Mouse (Mus musculus) hindbrain, embryonic 13.5 days (tissue): ENCODE results near the gene Hnrnpab. TPM values are rescaled to one million over a fixed set of nuclear protein-coding genes. Genes with fewer than 3 reads are reported as not detected.

ENCODE experiments used
- ATAC-seq: fragments of 200-750 bp; cut with Nextera tagmentation; 2 replicates; pipeline ENCODE4 v1.8.0; 2017; ENCODE audit warnings: moderate TSS enrichment; ENCODE audit not compliant: low FRiP score
- H3K27ac ChIP-seq: fragments of 300-500 bp; sonication (generic); 2 replicates; pipeline ENCODE4 v1.5.1; 2015; ENCODE audit warnings: inconsistent platforms, mild to moderate bottlenecking, moderate library complexity
- H3K27me3 ChIP-seq: fragments of 300-500 bp; sonication (generic); 2 replicates; pipeline ENCODE4 v1.6.1; 2015; ENCODE audit warnings: mild to moderate bottlenecking, inconsistent platforms
- H3K36me3 ChIP-seq: fragments of 300-500 bp; sonication (generic); 2 replicates; pipeline ENCODE4 v1.6.1; 2015; ENCODE audit warnings: mild to moderate bottlenecking, inconsistent platforms
- H3K4me1 ChIP-seq: fragments of 300-500 bp; sonication (generic); replicated peaks from 2 replicates; pipeline ENCODE4 v1.6.1; 2015; ENCODE audit warnings: inconsistent platforms
- H3K4me2 ChIP-seq: fragments of 300-500 bp; sonication (generic); 2 replicates; pipeline ENCODE4 v1.6.1; 2015; ENCODE audit warnings: inconsistent platforms, mild to moderate bottlenecking, moderate library complexity
- H3K4me3 ChIP-seq: fragments of 300-500 bp; sonication (generic); 2 replicates; pipeline ENCODE4 v1.5.1; 2015; ENCODE audit warnings: mild to moderate bottlenecking, inconsistent platforms
- H3K9ac ChIP-seq: fragments of 300-500 bp; sonication (generic); 2 replicates; pipeline ENCODE4 v1.6.1; 2015; ENCODE audit warnings: mild to moderate bottlenecking, inconsistent platforms
- H3K9me3 ChIP-seq: fragments of 300-500 bp; sonication (generic); 2 replicates; pipeline ENCODE4 v1.6.1; 2016; ENCODE audit warnings: inconsistent platforms
- whole genome bisulfite sequencing: fragments of 180-500 bp; shearing (Covaris S2); methylation state at CpG from one replicate; pipeline ENCODE4 v1.1.7; 2015; 5-methylcytosine and 5-hydroxymethylcytosine counted together
- polyA plus RNA-seq: library from polyadenylated mRNA; unstranded; fragments of >200 nt; fragmentation: Nextera tagmentation; extraction: Ambion mirVana; gene quantifications from 2 replicates; pipeline ENCODE4 v1.2.1, GENCODE M21; 2015

Hnrnpab gene
- polyA plus RNA-seq: 400 and 427 TPM in 2 replicates

- peak within 1 kb of the TSS; percentile 99 for H3K9ac ChIP-seq
- WGBS: under 1% methylated on average over 83 of the region's 91 CpGs
- peaks cover 46% of the 10 kb centered on the region for H3K4me1 ChIP-seq
- ATAC-seq: peak; percentile 95
- H3K27me3 ChIP-seq: no peaks in the 10 kb centered on the region
- H3K36me3 ChIP-seq: peaks cover 37% of the 10 kb centered on the region
- no peaks in the 10 kb centered on the region for H3K9me3 ChIP-seq
- peak within 1 kb of the TSS; percentile 95 for H3K4me2 ChIP-seq
- H3K27ac ChIP-seq: peak within 1 kb of the TSS; percentile 97
- peak within 1 kb of the TSS; percentile 96 for H3K4me3 ChIP-seq
Observed at GRCm38 (mm10) chr11:51606447-51607095, at the start of gene Hnrnpab. Hnrnpab (minus strand) TSS chr11:51606847.

- H3K4me3 ChIP-seq: no peak overlapping the region
- no peak overlapping the region for H3K27ac ChIP-seq
- peaks cover 17% of the 10 kb centered on the region for H3K27me3 ChIP-seq
- H3K9me3 ChIP-seq: no peaks in the 10 kb centered on the region
- H3K4me1 ChIP-seq: peaks cover 22% of the 10 kb centered on the region
- no peak overlapping the region for H3K4me2 ChIP-seq
- 94% methylated on average over 3 of the region's 3 CpGs for WGBS
- no peak overlapping the region for H3K9ac ChIP-seq
- H3K36me3 ChIP-seq: no peaks in the 10 kb centered on the region
- no peak for ATAC-seq
Observed at GRCm38 (mm10) chr11:51654891-51655290, 48.2 kb upstream of the Hnrnpab start.

- H3K36me3 ChIP-seq: no peaks in the 10 kb centered on the region
- 92% methylated on average over 6 of the region's 6 CpGs for WGBS
- no peak for ATAC-seq
- H3K27me3 ChIP-seq: peaks cover 28% of the 10 kb centered on the region
- no peaks in the 10 kb centered on the region for H3K9me3 ChIP-seq
- H3K4me1 ChIP-seq: peaks cover 30% of the 10 kb centered on the region
- H3K4me3 ChIP-seq: no peak overlapping the region
- no peak overlapping the region for H3K4me2 ChIP-seq
- no peak overlapping the region for H3K27ac ChIP-seq
- H3K9ac ChIP-seq: no peak overlapping the region
Observed at GRCm38 (mm10) chr11:51653736-51654135, 47.1 kb upstream of the Hnrnpab start.

GRCm38 (mm10) chr11:51652889-51653418 is 46.3 kb upstream of the Hnrnpab start:
- WGBS: 93% methylated on average over 4 of the region's 4 CpGs
- no peak overlapping the region for H3K4me3 ChIP-seq
- H3K27ac ChIP-seq: no peak overlapping the region
- ATAC-seq: no peak
- peaks cover 28% of the 10 kb centered on the region for H3K27me3 ChIP-seq
- no peak overlapping the region for H3K9ac ChIP-seq
- H3K4me1 ChIP-seq: peaks cover 31% of the 10 kb centered on the region
- H3K9me3 ChIP-seq: no peaks in the 10 kb centered on the region
- H3K36me3 ChIP-seq: no peaks in the 10 kb centered on the region
- no peak overlapping the region for H3K4me2 ChIP-seq

- Histone ChIP-seq H3K27me3 (peaks cover 28% of the 10 kb centered on the region), H3K27ac (peak within 1 kb of the TSS; percentile 55; the same call in 1 of the 2 replicates), H3K4me2 (peak within 1 kb of the TSS; percentile 91), H3K4me3 (peak within 1 kb of the TSS; percentile 67), H3K4me1 (peaks cover 41% of the 10 kb centered on the region), H3K36me3 (no peaks in the 10 kb centered on the region), H3K9me3 (no peaks in the 10 kb centered on the region), H3K9ac (peak within 1 kb of the TSS; percentile 81)
- WGBS: 2% methylated on average over 70 of the region's 70 CpGs
- peak; percentile 71 for ATAC-seq
Observed at GRCm38 (mm10) chr11:51650691-51651515, 44.3 kb upstream of the Hnrnpab start, which contains the start of the genes N4bp3 and D930048N14Rik. N4bp3 (minus strand) TSS chr11:51650842. D930048N14Rik (plus strand) TSS chr11:51650954.

GRCm38 (mm10) chr11:51650261-51650660 is 43.6 kb upstream of the Hnrnpab start:
- ATAC-seq: 0 out of 2 replicates have a peak, but pooled peaks have one; percentile 11
- Histone ChIP-seq H3K27ac (no peak overlapping the region; the same call in 1 of the 2 replicates), H3K4me3 (peak overlapping the region; percentile 67), H3K4me1 (peaks cover 45% of the 10 kb centered on the region), H3K4me2 (peak overlapping the region; percentile 91), H3K9ac (peak overlapping the region; percentile 81), H3K36me3 (peaks cover 2% of the 10 kb centered on the region; the same call in 1 of the 2 replicates), H3K9me3 (no peaks in the 10 kb centered on the region), H3K27me3 (peaks cover 28% of the 10 kb centered on the region)
- WGBS: under 1% methylated on average over 30 of the region's 30 CpGs

GRCm38 (mm10) chr11:51649889-51650199 is 43.2 kb upstream of the Hnrnpab start:
- peak overlapping the region; percentile 67 for H3K4me3 ChIP-seq
- WGBS: 7% methylated on average over 7 of the region's 7 CpGs
- peaks cover 28% of the 10 kb centered on the region for H3K27me3 ChIP-seq
- H3K4me2 ChIP-seq: peak overlapping the region; percentile 91
- no peak for ATAC-seq
- H3K36me3 ChIP-seq: peaks cover 4% of the 10 kb centered on the region; the same call in 1 of the 2 replicates
- H3K4me1 ChIP-seq: peaks cover 46% of the 10 kb centered on the region
- H3K9me3 ChIP-seq: no peaks in the 10 kb centered on the region
- peak overlapping the region; percentile 81 for H3K9ac ChIP-seq
- H3K27ac ChIP-seq: peak overlapping the region; percentile 55; the same call in 1 of the 2 replicates

- Histone ChIP-seq H3K4me1 (peaks cover 47% of the 10 kb centered on the region), H3K4me3 (peak overlapping the region; percentile 67), H3K4me2 (peak overlapping the region; percentile 91), H3K27me3 (peaks cover 28% of the 10 kb centered on the region), H3K27ac (peak overlapping the region; percentile 55), H3K9ac (peak overlapping the region; percentile 81), H3K36me3 (peaks cover 4% of the 10 kb centered on the region; the same call in 1 of the 2 replicates), H3K9me3 (no peaks in the 10 kb centered on the region)
- ATAC-seq: no peak
- WGBS: 23% methylated on average over 11 of the region's 11 CpGs
Observed at GRCm38 (mm10) chr11:51649111-51649888, 42.7 kb upstream of the Hnrnpab start.

- Histone ChIP-seq H3K9ac (peak overlapping the region; percentile 81; the same call in 1 of the 2 replicates), H3K9me3 (no peaks in the 10 kb centered on the region), H3K4me2 (peak overlapping the region; percentile 91), H3K27ac (peak overlapping the region; percentile 55), H3K4me3 (0 out of 2 replicates have a peak overlapping the region, but pooled peaks have one; percentile 67), H3K36me3 (peaks cover 7% of the 10 kb centered on the region), H3K27me3 (peaks cover 25% of the 10 kb centered on the region), H3K4me1 (peaks cover 54% of the 10 kb centered on the region)
- ATAC-seq: peak; percentile 30; the same call in 1 of the 2 replicates
- 3% methylated on average over 3 of the region's 3 CpGs for WGBS
Observed at GRCm38 (mm10) chr11:51648566-51648965, 41.9 kb upstream of the Hnrnpab start.

GRCm38 (mm10) chr11:51646751-51647667 is 40.4 kb upstream of the Hnrnpab start:
- H3K27ac ChIP-seq: peak overlapping the region; percentile 23
- peaks cover 9% of the 10 kb centered on the region for H3K36me3 ChIP-seq
- no peak overlapping the region for H3K4me2 ChIP-seq
- no peak for ATAC-seq
- peaks cover 56% of the 10 kb centered on the region for H3K4me1 ChIP-seq
- H3K9ac ChIP-seq: no peak overlapping the region
- 80% methylated on average over 15 of the region's 15 CpGs for WGBS
- H3K4me3 ChIP-seq: no peak overlapping the region
- peaks cover 21% of the 10 kb centered on the region for H3K27me3 ChIP-seq
- H3K9me3 ChIP-seq: no peaks in the 10 kb centered on the region

GRCm38 (mm10) chr11:51646245-51646644 is 39.6 kb upstream of the Hnrnpab start:
- Histone ChIP-seq H3K4me1 (peaks cover 56% of the 10 kb centered on the region), H3K9me3 (no peaks in the 10 kb centered on the region), H3K4me2 (no peak overlapping the region), H3K36me3 (peaks cover 9% of the 10 kb centered on the region), H3K4me3 (no peak overlapping the region), H3K27me3 (peaks cover 21% of the 10 kb centered on the region), H3K27ac (no peak overlapping the region), H3K9ac (no peak overlapping the region)
- no peak for ATAC-seq
- WGBS: 83% methylated on average over 7 of the region's 7 CpGs
